Mouse (Mus musculus) erythroblast, adult 5-6 weeks (primary cell): Measurements from ENCODE around the gene Tas1r3. TPM values are rescaled to one million over a fixed set of nuclear protein-coding genes. Genes with fewer than 3 reads are reported as not detected.

Experiments
- ATAC-seq: replicated peaks from 2 replicates; pipeline ENCODE4 v1.8.0; 2016; ENCODE audit warnings: moderate number of reproducible peaks, mild to moderate bottlenecking, moderate TSS enrichment, inconsistent platforms; ENCODE audit not compliant: poor library complexity, low FRiP score, severe bottlenecking
- total RNA-seq, 2 experiments: library from RNA; stranded (forward) in 1 of 2; stranded (reverse) in 1 of 2; fragments of 150-400 nt in 1 of 2; fragments of 200-764, 138-1000 nt in 1 of 2; gene quantifications; 2 replicates each; pipeline versions ENCODE4 v1.2.3 to v1.2.4; 2015 to 2017; ENCODE audit warnings: low replicate concordance in 2 of 2

Tas1r3 gene
- total RNA-seq (2015; ENCODE audit: low replicate concordance) (not detected in 2 replicates), total RNA-seq (2017; ENCODE audit: low replicate concordance) (0.14 and 0.85 TPM in 2 replicates)

- ATAC-seq, result no peak
These were observed at the start of gene Tas1r3 for GRCm38 (mm10) chr4:155863001-155863400. TSS of gene Tas1r3 (minus strand) at chr4:155863362.

GRCm38 (mm10) chr4:155908751-155909150, 45.6 kb upstream of the Tas1r3 start:
- no peak for ATAC-seq

- no peak for ATAC-seq
These were observed 45.1 kb upstream of the Tas1r3 start for GRCm38 (mm10) chr4:155908281-155908680.

- ATAC-seq, result no peak
These were observed 43.8 kb upstream of the Tas1r3 start for GRCm38 (mm10) chr4:155907003-155907402.

- ATAC-seq, result no peak
These were observed 43.0 kb upstream of the Tas1r3 start for GRCm38 (mm10) chr4:155906125-155906524.

- no peak for ATAC-seq
These were observed 42.5 kb upstream of the Tas1r3 start for GRCm38 (mm10) chr4:155905634-155906033.

- no peak for ATAC-seq
These were observed 41.3 kb upstream of the Tas1r3 start for GRCm38 (mm10) chr4:155904318-155905102.

GRCm38 (mm10) chr4:155903246-155903645, 40.1 kb upstream of the Tas1r3 start:
- ATAC-seq, result no peak

- ATAC-seq, result no peak
These were observed 38.0 kb upstream of the Tas1r3 start for GRCm38 (mm10) chr4:155901205-155901604.

- no peak for ATAC-seq
These were observed 36.2 kb upstream of the Tas1r3 start for GRCm38 (mm10) chr4:155899355-155899754.

GRCm38 (mm10) chr4:155898318-155898717, 35.2 kb upstream of the Tas1r3 start:
- no peak for ATAC-seq

- ATAC-seq, result no peak
These were observed 33.3 kb upstream of the Tas1r3 start for GRCm38 (mm10) chr4:155896461-155896860.

GRCm38 (mm10) chr4:155895826-155896225, 32.7 kb upstream of the Tas1r3 start:
- no peak for ATAC-seq

GRCm38 (mm10) chr4:155895216-155895615, 32.1 kb upstream of the Tas1r3 start:
- ATAC-seq, result no peak

- peak; percentile 68 for ATAC-seq
These were observed 31.2 kb upstream of the Tas1r3 start for GRCm38 (mm10) chr4:155894311-155894881.

- no peak for ATAC-seq
These were observed 30.1 kb upstream of the Tas1r3 start for GRCm38 (mm10) chr4:155893212-155893690.

GRCm38 (mm10) chr4:155892438-155893211, 29.5 kb upstream of the Tas1r3 start:
- peak; percentile 7 for ATAC-seq

GRCm38 (mm10) chr4:155892017-155892416, 28.9 kb upstream of the Tas1r3 start:
- peak; percentile 62 for ATAC-seq

GRCm38 (mm10) chr4:155891551-155892001, 28.4 kb upstream of the Tas1r3 start, which contains the start of the genes Pusl1 and Acap3:
TSS of gene Pusl1 (minus strand) at chr4:155891781.
TSS of gene Acap3 (plus strand) at chr4:155891822.
- peak; percentile 69 for ATAC-seq

GRCm38 (mm10) chr4:155891011-155891471, 27.9 kb upstream of the Tas1r3 start:
- ATAC-seq, result no peak
